Mouse (Mus musculus): ENCODE measurements around the gene Gnai1. TPM values are rescaled to one million over a fixed set of nuclear protein-coding genes. Genes with fewer than 3 reads are reported as not detected.
"Not testable (repeated sequence)": the region's sequence is repeated elsewhere in the genome, so short reads cannot be mapped to it uniquely, and the experiment has no call there.

The Gnai1 gene
- polyA plus RNA-seq, 1 experiment from 2014 or later = 25.1 TPM

- no peak for ATAC-seq (replicated peaks; ENCODE audit: extremely low read depth, insufficient read depth, low FRiP score)
- Histone ChIP-seq H3K27ac (ENCODE audit: low read length) (no peak overlapping the region), H3K9me3 (replicated peaks; ENCODE audit: control insufficient read depth, low read length) (no peaks in the 10 kb centered on the region; the same call in none of the 2 replicates), H3K9ac (ENCODE audit: low read length) (no peak overlapping the region), H3K4me2 (ENCODE audit: low read depth, low read length) (no peak overlapping the region), H3K4me3 (ENCODE audit: low read length) (no peak overlapping the region), H3K27me3 (ENCODE audit: control insufficient read depth, insufficient read depth, low read length) (no peaks in the 10 kb centered on the region), H3K36me3 (ENCODE audit: control insufficient read depth, insufficient read depth) (no peaks in the 10 kb centered on the region), H3K4me1 (ENCODE audit: control insufficient read depth, insufficient read depth, low read length) (peaks cover 4% of the 10 kb centered on the region; the same call in 1 of the 2 replicates)
- 70% methylated on average over 4 of the region's 4 CpGs for WGBS
These were observed 16.6 kb downstream of the Gnai1 start for GRCm38 (mm10) chr5:18343455-18344142.

- Histone ChIP-seq H3K4me3 (ENCODE audit: low read length) (no peak overlapping the region), H3K27ac (ENCODE audit: low read length) (no peak overlapping the region), H3K4me1 (ENCODE audit: control insufficient read depth, insufficient read depth, low read length) (peaks cover 4% of the 10 kb centered on the region), H3K27me3 (ENCODE audit: control insufficient read depth, insufficient read depth, low read length) (no peaks in the 10 kb centered on the region), H3K9ac (ENCODE audit: low read length) (no peak overlapping the region), H3K9me3 (replicated peaks; ENCODE audit: control insufficient read depth, low read length) (no peaks in the 10 kb centered on the region; the same call in none of the 2 replicates), H3K36me3 (ENCODE audit: control insufficient read depth, insufficient read depth) (no peaks in the 10 kb centered on the region), H3K4me2 (ENCODE audit: low read depth, low read length) (no peak overlapping the region)
- no peak for ATAC-seq (replicated peaks; ENCODE audit: extremely low read depth, insufficient read depth, low FRiP score)
- WGBS = 55% methylated on average over 4 of the region's 4 CpGs
These were observed 17.2 kb downstream of the Gnai1 start for GRCm38 (mm10) chr5:18342765-18343454.

GRCm38 (mm10) chr5:18341876-18342275 is 18.3 kb downstream of the Gnai1 start:
- H3K4me1 ChIP-seq (ENCODE audit: control insufficient read depth, insufficient read depth, low read length); H3K9ac ChIP-seq (ENCODE audit: low read length); H3K4me3 ChIP-seq (ENCODE audit: low read length); H3K27ac ChIP-seq (ENCODE audit: low read length); H3K27me3 ChIP-seq (ENCODE audit: control insufficient read depth, insufficient read depth, low read length); ATAC-seq (replicated peaks; ENCODE audit: extremely low read depth, insufficient read depth, low FRiP score); H3K36me3 ChIP-seq (ENCODE audit: control insufficient read depth, insufficient read depth); H3K9me3 ChIP-seq (replicated peaks; ENCODE audit: control insufficient read depth, low read length); H3K4me2 ChIP-seq (ENCODE audit: low read depth, low read length): not testable (repeated sequence)
- WGBS = 90% methylated on average over 1 of the region's 1 CpGs

GRCm38 (mm10) chr5:18332256-18332655 is 27.9 kb downstream of the Gnai1 start:
- no peak overlapping the region for H3K9ac ChIP-seq (ENCODE audit: low read length)
- 78% methylated on average over 5 of the region's 5 CpGs for WGBS
- ATAC-seq (replicated peaks; ENCODE audit: extremely low read depth, insufficient read depth, low FRiP score) = no peak

GRCm38 (mm10) chr5:18330726-18331125 is 29.4 kb downstream of the Gnai1 start:
- no peaks in the 10 kb centered on the region for H3K27me3 ChIP-seq (ENCODE audit: control insufficient read depth, insufficient read depth, low read length)
- peak overlapping the region; percentile 71 for H3K27ac ChIP-seq (ENCODE audit: low read length)
- peaks cover 3% of the 10 kb centered on the region; the same call in 1 of the 2 replicates for H3K4me1 ChIP-seq (ENCODE audit: control insufficient read depth, insufficient read depth, low read length)
- peak overlapping the region; percentile 42 for H3K4me2 ChIP-seq (ENCODE audit: low read depth, low read length)
- no peak overlapping the region for H3K9ac ChIP-seq (ENCODE audit: low read length)
- peak; percentile 88 for ATAC-seq (replicated peaks; ENCODE audit: extremely low read depth, insufficient read depth, low FRiP score)
- no peaks in the 10 kb centered on the region for H3K9me3 ChIP-seq (replicated peaks; ENCODE audit: control insufficient read depth, low read length)
- no peak overlapping the region for H3K4me3 ChIP-seq (ENCODE audit: low read length)
- no peaks in the 10 kb centered on the region for H3K36me3 ChIP-seq (ENCODE audit: control insufficient read depth, insufficient read depth)
- 23% methylated on average over 8 of the region's 8 CpGs for WGBS

More at GRCm38 (mm10) chr5:18332256-18332655, 27.9 kb downstream of the Gnai1 start:
- H3K27me3 ChIP-seq (ENCODE audit: control insufficient read depth, insufficient read depth, low read length) = no peaks in the 10 kb centered on the region
- no peaks in the 10 kb centered on the region for H3K36me3 ChIP-seq (ENCODE audit: control insufficient read depth, insufficient read depth)
- no peak overlapping the region for H3K27ac ChIP-seq (ENCODE audit: low read length)
- H3K4me1 ChIP-seq (ENCODE audit: control insufficient read depth, insufficient read depth, low read length) = peaks cover 3% of the 10 kb centered on the region; the same call in 1 of the 2 replicates
- H3K4me2 ChIP-seq (ENCODE audit: low read depth, low read length) = no peak overlapping the region
- no peaks in the 10 kb centered on the region for H3K9me3 ChIP-seq (replicated peaks; ENCODE audit: control insufficient read depth, low read length)
- H3K4me3 ChIP-seq (ENCODE audit: low read length) = no peak overlapping the region

- ATAC-seq (replicated peaks; ENCODE audit: extremely low read depth, insufficient read depth, low FRiP score) = no peak
- H3K27ac ChIP-seq (ENCODE audit: low read length) = no peak overlapping the region
- no peak overlapping the region for H3K4me2 ChIP-seq (ENCODE audit: low read depth, low read length)
- no peaks in the 10 kb centered on the region for H3K9me3 ChIP-seq (replicated peaks; ENCODE audit: control insufficient read depth, low read length)
- H3K36me3 ChIP-seq (ENCODE audit: control insufficient read depth, insufficient read depth) = no peaks in the 10 kb centered on the region
- 72% methylated on average over 6 of the region's 6 CpGs for WGBS
- H3K4me1 ChIP-seq (ENCODE audit: control insufficient read depth, insufficient read depth, low read length) = peaks cover 3% of the 10 kb centered on the region; the same call in 1 of the 2 replicates
- H3K9ac ChIP-seq (ENCODE audit: low read length) = no peak overlapping the region
- H3K4me3 ChIP-seq (ENCODE audit: low read length) = no peak overlapping the region
- H3K27me3 ChIP-seq (ENCODE audit: control insufficient read depth, insufficient read depth, low read length) = no peaks in the 10 kb centered on the region
These were observed 34.0 kb downstream of the Gnai1 start for GRCm38 (mm10) chr5:18326159-18326558.

- H3K27me3 ChIP-seq (ENCODE audit: control insufficient read depth, insufficient read depth, low read length) = no peaks in the 10 kb centered on the region
- H3K4me1 ChIP-seq (ENCODE audit: control insufficient read depth, insufficient read depth, low read length) = no peaks in the 10 kb centered on the region
- no peak for ATAC-seq (replicated peaks; ENCODE audit: extremely low read depth, insufficient read depth, low FRiP score)
- 90% methylated on average over 9 of the region's 9 CpGs for WGBS
- H3K36me3 ChIP-seq (ENCODE audit: control insufficient read depth, insufficient read depth) = no peaks in the 10 kb centered on the region
- H3K9me3 ChIP-seq (replicated peaks; ENCODE audit: control insufficient read depth, low read length) = no peaks in the 10 kb centered on the region
- H3K4me2 ChIP-seq (ENCODE audit: low read depth, low read length) = no peak overlapping the region
- H3K27ac ChIP-seq (ENCODE audit: low read length) = no peak overlapping the region
- H3K9ac ChIP-seq (ENCODE audit: low read length) = no peak overlapping the region
- no peak overlapping the region for H3K4me3 ChIP-seq (ENCODE audit: low read length)
These were observed 36.6 kb downstream of the Gnai1 start for GRCm38 (mm10) chr5:18323534-18323933.

GRCm38 (mm10) chr5:18321661-18322060 is 38.5 kb downstream of the Gnai1 start:
- Histone ChIP-seq H3K27ac (ENCODE audit: low read length) (no peak overlapping the region), H3K36me3 (ENCODE audit: control insufficient read depth, insufficient read depth) (no peaks in the 10 kb centered on the region), H3K9ac (ENCODE audit: low read length) (no peak overlapping the region), H3K4me3 (ENCODE audit: low read length) (no peak overlapping the region), H3K4me1 (ENCODE audit: control insufficient read depth, insufficient read depth, low read length) (no peaks in the 10 kb centered on the region), H3K27me3 (ENCODE audit: control insufficient read depth, insufficient read depth, low read length) (no peaks in the 10 kb centered on the region), H3K4me2 (ENCODE audit: low read depth, low read length) (no peak overlapping the region), H3K9me3 (replicated peaks; ENCODE audit: control insufficient read depth, low read length) (no peaks in the 10 kb centered on the region)
- WGBS = 83% methylated on average over 3 of the region's 3 CpGs
- no peak for ATAC-seq (replicated peaks; ENCODE audit: extremely low read depth, insufficient read depth, low FRiP score)

- Histone ChIP-seq H3K9ac (ENCODE audit: low read length) (no peak overlapping the region), H3K27me3 (ENCODE audit: control insufficient read depth, insufficient read depth, low read length) (no peaks in the 10 kb centered on the region), H3K9me3 (replicated peaks; ENCODE audit: control insufficient read depth, low read length) (no peaks in the 10 kb centered on the region), H3K4me3 (ENCODE audit: low read length) (no peak overlapping the region), H3K27ac (ENCODE audit: low read length) (no peak overlapping the region), H3K4me2 (ENCODE audit: low read depth, low read length) (no peak overlapping the region), H3K36me3 (ENCODE audit: control insufficient read depth, insufficient read depth) (no peaks in the 10 kb centered on the region), H3K4me1 (ENCODE audit: control insufficient read depth, insufficient read depth, low read length) (no peaks in the 10 kb centered on the region)
- ATAC-seq (replicated peaks; ENCODE audit: extremely low read depth, insufficient read depth, low FRiP score) = no peak
- 80% methylated on average over 4 of the region's 4 CpGs for WGBS
These were observed 41.3 kb downstream of the Gnai1 start for GRCm38 (mm10) chr5:18318846-18319245.
